Mouse (Mus musculus) megakaryocyte-erythroid progenitor cell, adult 5-6 weeks (primary cell): Measurements from ENCODE around the gene Cript. TPM values are rescaled to one million over a fixed set of nuclear protein-coding genes. Genes with fewer than 3 reads are reported as not detected.
"Not testable (repeated sequence)": the region's sequence is repeated elsewhere in the genome, so short reads cannot be mapped to it uniquely, and the experiment has no call there.

Experiments used
- ATAC-seq: replicated peaks from 2 replicates; pipeline ENCODE4 v1.8.0; 2016; ENCODE audit warnings: mild to moderate bottlenecking, inconsistent platforms; ENCODE audit not compliant: severe bottlenecking, poor library complexity, low FRiP score, low TSS enrichment
- total RNA-seq, 2 experiments: library from RNA; stranded (forward) in 1 of 2; stranded (reverse) in 1 of 2; fragments of 200-1000, 215-1000 nt in 1 of 2; fragments of >200 nt in 1 of 2; fragmentation: Nextera tagmentation in 1 of 2; gene quantifications; 2 replicates each; pipeline ENCODE4 v1.2.3; 2014 to 2017

The Cript gene
- total RNA-seq, 2 experiments from 2014 or later: 66.2 to 74.8 TPM

GRCm38 (mm10) chr17:87044364-87044763 lies 19.0 kb downstream of the Cript start:
- peak; percentile 95 for ATAC-seq

- no peak for ATAC-seq
These were observed 19.4 kb downstream of the Cript start for GRCm38 (mm10) chr17:87044796-87045195.

- ATAC-seq: no peak
These were observed 24.3 kb downstream of the Cript start for GRCm38 (mm10) chr17:87049696-87050095.

GRCm38 (mm10) chr17:87050469-87051175 lies 25.3 kb downstream of the Cript start:
- ATAC-seq: no peak

GRCm38 (mm10) chr17:87051652-87052051 lies 26.3 kb downstream of the Cript start:
- ATAC-seq: no peak

GRCm38 (mm10) chr17:87052432-87052831 lies 27.1 kb downstream of the Cript start:
- ATAC-seq: no peak

- no peak for ATAC-seq
These were observed 28.6 kb downstream of the Cript start for GRCm38 (mm10) chr17:87053921-87054320.

- ATAC-seq: no peak
These were observed 29.7 kb downstream of the Cript start for GRCm38 (mm10) chr17:87055051-87055459.

- no peak for ATAC-seq
These were observed 30.3 kb downstream of the Cript start for GRCm38 (mm10) chr17:87055663-87056062.

- no peak for ATAC-seq
These were observed 31.4 kb downstream of the Cript start for GRCm38 (mm10) chr17:87056761-87057160.

GRCm38 (mm10) chr17:87057486-87058266 lies 32.3 kb downstream of the Cript start:
- ATAC-seq: no peak

- ATAC-seq: 0 out of 2 replicates have a peak, but pooled peaks have one; percentile 34
These were observed 37.3 kb downstream of the Cript start for GRCm38 (mm10) chr17:87062639-87063038.

GRCm38 (mm10) chr17:87063461-87063860 lies 38.1 kb downstream of the Cript start:
- no peak for ATAC-seq

- ATAC-seq: 0 out of 2 replicates have a peak, but pooled peaks have one; percentile 14
These were observed 38.6 kb downstream of the Cript start for GRCm38 (mm10) chr17:87063969-87064368.

- ATAC-seq: no peak
These were observed 43.6 kb downstream of the Cript start for GRCm38 (mm10) chr17:87068997-87069396.

- ATAC-seq: not testable (repeated sequence)
These were observed 46.8 kb downstream of the Cript start for GRCm38 (mm10) chr17:87072183-87072582.

- no peak for ATAC-seq
These were observed 47.6 kb downstream of the Cript start for GRCm38 (mm10) chr17:87072766-87073440.

- ATAC-seq: no peak
These were observed 48.1 kb downstream of the Cript start for GRCm38 (mm10) chr17:87073470-87073869.

- ATAC-seq: 0 out of 2 replicates have a peak, but pooled peaks have one; percentile 52
These were observed 52.9 kb downstream of the Cript start for GRCm38 (mm10) chr17:87078217-87078616.

- no peak for ATAC-seq
These were observed 55.4 kb downstream of the Cript start for GRCm38 (mm10) chr17:87080724-87081123.
